In the genomic region with DNA sequence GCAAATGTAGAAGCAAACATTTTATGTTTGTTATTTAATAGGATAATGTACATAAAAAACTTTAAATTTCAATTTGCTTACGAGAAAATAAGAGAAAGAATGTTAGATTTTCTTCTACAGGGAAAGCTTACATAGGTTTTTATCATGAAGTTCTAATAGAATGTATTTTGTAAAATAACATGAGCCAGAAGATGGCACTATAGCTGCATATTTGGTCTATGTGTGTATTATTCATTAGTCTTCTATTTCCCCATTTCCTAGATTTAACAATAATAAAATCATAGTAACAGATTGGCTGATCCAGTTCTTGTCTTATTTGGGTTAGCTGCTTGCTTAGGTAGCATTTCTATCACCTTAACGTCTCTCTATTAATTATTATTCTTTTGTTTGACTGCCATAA, we compare ENCODE assay signal across 18 mouse cellular contexts. TPM values are rescaled to one million over a fixed set of nuclear protein-coding genes. Genes with fewer than 3 reads are reported as not detected.
DNase-seq lines count a peak whose midpoint lies in the region; ATAC-seq and TF ChIP-seq lines count a peak whose summit lies in the region.
"Had no signal": no experiment of that assay in that cellular context is flagged by ENCODE, and none has a peak within 500 bp of the region (broad histone marks: within the 10 kb centered on the region; RNA-seq: fewer than 3 reads in every experiment).

No protein-coding gene starts in this region.

- H3K27ac ChIP-seq in cerebellum, adult 2 months (ENCODE audit: insufficient read depth, low read length), result no peak overlapping the region
- no peak overlapping the region for H3K27ac ChIP-seq in intestine, postnatal 0 days (ENCODE audit: low read depth, low read length)
- H3K27ac ChIP-seq in intestine, embryonic 16.5 days (ENCODE audit: low read length), result no peak overlapping the region
- no peak overlapping the region for H3K27ac ChIP-seq in lung, embryonic 14.5 days (ENCODE audit: low read depth)
- H3K27ac ChIP-seq: forebrain, embryonic 10.5 days; heart, embryonic 13.5 days; hindbrain, embryonic 10.5 days; limb, embryonic 15.5 days had no signal

- DNase-seq in cerebellum, adult 2 months, result no peak
- no peak for DNase-seq in cerebellum, adult 11 months
- peak; percentile 64 for DNase-seq in lung, embryonic 14.5 days
- DNase-seq in lung, postnatal 14 days, result no peak
- DNase-seq in retina, embryonic 14.5 days (ENCODE audit: low spot score), result peak; percentile 57
- DNase-seq in spleen, postnatal 14 days (ENCODE audit: low spot score in 2 of 2), result no peak
- DNase-seq: adrenal gland, adult 2 months; gastrocnemius, postnatal 14 days; lung, postnatal 4 days; right cerebral cortex, postnatal 25 days; thymus, postnatal 14 days had no signal

- ATAC-seq in intestine, postnatal 0 days, result no peak
- ATAC-seq in intestine, embryonic 16.5 days, result no peak
- no peak for ATAC-seq in lung, embryonic 14.5 days (ENCODE audit: insufficient read depth)

- TF ChIP-seq CTCF in cerebellum, adult 2 months (IDR thresholded peaks at IDR 0.05; ENCODE audit: borderline replicate concordance, insufficient read depth, low read depth, low read length), result peak; percentile 42; the same call in 1 of the 2 replicates
- TF ChIP-seq CTCF in intestine, postnatal 0 days (IDR thresholded peaks at IDR 0.05; ENCODE audit: low read depth), result peak; percentile 54
- TF ChIP-seq CTCF in lung, embryonic 14.5 days (IDR thresholded peaks at IDR 0.05; ENCODE audit: low read depth), result no peak

- H3K4me2 ChIP-seq in intestine, postnatal 0 days (replicated peaks; ENCODE audit: low read depth), result no peak overlapping the region
- H3K4me2 ChIP-seq in intestine, embryonic 16.5 days (ENCODE audit: low read depth, low read length), result no peak overlapping the region
- H3K4me2 ChIP-seq in lung, embryonic 14.5 days, result no peak overlapping the region
- H3K4me2 ChIP-seq: heart, embryonic 13.5 days; limb, embryonic 15.5 days had no signal

- H3K27me3 ChIP-seq in cerebellum, adult 2 months (ENCODE audit: control insufficient read depth, insufficient read depth, low read length), result no peaks in the 10 kb centered on the region
- no peaks in the 10 kb centered on the region for H3K27me3 ChIP-seq in intestine, postnatal 0 days (replicated peaks; ENCODE audit: control insufficient read depth, insufficient read depth, low read length)
- H3K27me3 ChIP-seq in intestine, embryonic 16.5 days (replicated peaks; ENCODE audit: control insufficient read depth, insufficient read depth, low read length), result no peaks in the 10 kb centered on the region
- no peaks in the 10 kb centered on the region for H3K27me3 ChIP-seq in lung, embryonic 14.5 days (ENCODE audit: insufficient read depth, low read length)
- H3K27me3 ChIP-seq: heart, embryonic 13.5 days; limb, embryonic 15.5 days had no signal

- H3K9ac ChIP-seq in intestine, postnatal 0 days (ENCODE audit: low read depth, low read length), result no peak overlapping the region
- no peak overlapping the region for H3K9ac ChIP-seq in intestine, embryonic 16.5 days (ENCODE audit: low read depth, low read length)
- no peak overlapping the region for H3K9ac ChIP-seq in lung, embryonic 14.5 days
- H3K9ac ChIP-seq: heart, embryonic 13.5 days; limb, embryonic 15.5 days had no signal

- no peaks in the 10 kb centered on the region for H3K36me3 ChIP-seq in intestine, postnatal 0 days (ENCODE audit: control insufficient read depth, insufficient read depth)
- H3K36me3 ChIP-seq in intestine, embryonic 16.5 days (ENCODE audit: control insufficient read depth, insufficient read depth, low read length), result no peaks in the 10 kb centered on the region
- H3K36me3 ChIP-seq in lung, embryonic 14.5 days (ENCODE audit: insufficient read depth), result no peaks in the 10 kb centered on the region
- H3K36me3 ChIP-seq: forebrain, embryonic 10.5 days; heart, embryonic 13.5 days; hindbrain, embryonic 10.5 days; limb, embryonic 15.5 days had no signal

- no peaks in the 10 kb centered on the region for H3K9me3 ChIP-seq in intestine, postnatal 0 days (ENCODE audit: control insufficient read depth)
- no peaks in the 10 kb centered on the region for H3K9me3 ChIP-seq in intestine, embryonic 16.5 days (ENCODE audit: control insufficient read depth, low read length)
- no peaks in the 10 kb centered on the region for H3K9me3 ChIP-seq in lung, embryonic 14.5 days (ENCODE audit: low read depth, low read length)
- H3K9me3 ChIP-seq: forebrain, embryonic 10.5 days; heart, embryonic 13.5 days; hindbrain, embryonic 10.5 days; limb, embryonic 15.5 days had no signal

- no peaks in the 10 kb centered on the region for H3K4me1 ChIP-seq in cerebellum, adult 2 months (ENCODE audit: control insufficient read depth, insufficient read depth, low read length)
- H3K4me1 ChIP-seq in intestine, postnatal 0 days (replicated peaks; ENCODE audit: control insufficient read depth, insufficient read depth, low read length), result no peaks in the 10 kb centered on the region
- H3K4me1 ChIP-seq in intestine, embryonic 16.5 days (ENCODE audit: control insufficient read depth, insufficient read depth, low read length), result no peaks in the 10 kb centered on the region
- H3K4me1 ChIP-seq in lung, embryonic 14.5 days (ENCODE audit: insufficient read depth), result no peaks in the 10 kb centered on the region
- H3K4me1 ChIP-seq: forebrain, embryonic 10.5 days; heart, embryonic 13.5 days; hindbrain, embryonic 10.5 days; limb, embryonic 15.5 days had no signal

- TF ChIP-seq POLR2A in cerebellum, adult 2 months (IDR thresholded peaks at IDR 0.05; ENCODE audit: borderline replicate concordance, insufficient read depth, low read length), result no peak

- WGBS in cerebellum, adult 2 months, result 62% methylated on average over 2 of the region's 2 CpGs
- 52% methylated on average over 2 of the region's 2 CpGs for WGBS in intestine, postnatal 0 days
- WGBS in intestine, embryonic 16.5 days, result 65% methylated on average over 2 of the region's 2 CpGs
- 66% methylated on average over 2 of the region's 2 CpGs for WGBS in lung, embryonic 14.5 days

- H3K4me3 ChIP-seq in cerebellum, adult 2 months (replicated peaks; ENCODE audit: insufficient read depth, low read depth, low read length), result no peak overlapping the region
- H3K4me3 ChIP-seq in intestine, postnatal 0 days (ENCODE audit: low read depth, low read length), result no peak overlapping the region
- no peak overlapping the region for H3K4me3 ChIP-seq in intestine, embryonic 16.5 days (ENCODE audit: low read length)
- no peak overlapping the region for H3K4me3 ChIP-seq in lung, embryonic 14.5 days (ENCODE audit: low read depth, low read length)
- H3K4me3 ChIP-seq: forebrain, embryonic 10.5 days; heart, embryonic 13.5 days; hindbrain, embryonic 10.5 days; limb, embryonic 15.5 days had no signal

RNA-seq across cellular contexts. Expression of gene Tmprss11a, which starts 13.8 kb away (rescaled TPM):
- polyA plus RNA-seq in cerebellum, adult 2 months (2012; rRNA removed), result 0.11 and 0.35 TPM in 2 replicates
- 0.07 TPM in 1 of 2 replicates, not detected in the other for polyA plus RNA-seq in intestine, postnatal 0 days (2015; fragmentation: Nextera tagmentation; extraction: Ambion mirVana)
- polyA plus RNA-seq in intestine, embryonic 16.5 days (2015; fragmentation: Nextera tagmentation; extraction: Ambion mirVana), result 0.12 and 0.29 TPM in 2 replicates
- polyA plus RNA-seq in lung, embryonic 14.5 days (2014; fragmentation: Nextera tagmentation; extraction: Ambion mirVana), result 0.07 and 0.11 TPM in 2 replicates
- polyA plus RNA-seq: adrenal gland, adult 2 months; forebrain, embryonic 10.5 days; heart, embryonic 13.5 days; hindbrain, embryonic 10.5 days; kidney, embryonic 14.5 days; limb, embryonic 15.5 days had no signal

RNA-seq across cellular contexts. Expression of gene Tmprss11g, which starts 35.8 kb away (rescaled TPM):
- polyA plus RNA-seq in cerebellum, adult 2 months (2012; rRNA removed), result not detected in 2 replicates
- not detected in 2 replicates for polyA plus RNA-seq in intestine, postnatal 0 days (2015; fragmentation: Nextera tagmentation; extraction: Ambion mirVana)
- polyA plus RNA-seq in intestine, embryonic 16.5 days (2015; fragmentation: Nextera tagmentation; extraction: Ambion mirVana), result not detected in 2 replicates
- polyA plus RNA-seq in lung, embryonic 14.5 days (2014; fragmentation: Nextera tagmentation; extraction: Ambion mirVana), result not detected in 2 replicates
- polyA plus RNA-seq: adrenal gland, adult 2 months; forebrain, embryonic 10.5 days; heart, embryonic 13.5 days; hindbrain, embryonic 10.5 days; kidney, embryonic 14.5 days had no signal

Comparison
In these comparisons a context has a peak if more than half of its experiments do, and no peak if none do; other contexts are left out.
1. DNase-seq: peak in lung, embryonic 14.5 days (single experiment) and retina, embryonic 14.5 days (single experiment); none in cerebellum, adult 2 months (0 of 2), cerebellum, adult 11 months (single experiment), lung, postnatal 14 days (single experiment) and spleen, postnatal 14 days (0 of 2).